Mouse (Mus musculus) spleen, adult 2 months (tissue): Measurements from ENCODE around the gene Fbxo45.

Source experiments
- CTCF ChIP-seq: fragments of 200-500 bp; IDR thresholded peaks from 2 replicates; pipeline ENCODE4 v1.5.1; 2011; ENCODE audit warnings: mild to moderate bottlenecking, inconsistent platforms; ENCODE audit not compliant: insufficient read depth, insufficient read length, insufficient replicate concordance; ENCODE audit errors: extremely low read depth
- POLR2A ChIP-seq: fragments of 200-500 bp; IDR thresholded peaks from 2 replicates; pipeline ENCODE4 v1.6.1; 2011; ENCODE audit warnings: low read depth, low read length, inconsistent platforms

- TF ChIP-seq POLR2A (no peak), CTCF (no peak)
Observed at GRCm38 (mm10) chr16:32280211-32280610, 33.3 kb upstream of the Fbxo45 start.
